Mouse (Mus musculus) testis, adult 2 months (tissue): ENCODE measurements around the gene Fam69a.

Experiments
- CTCF ChIP-seq: fragments of 200-500 bp; IDR thresholded peaks from 2 replicates; pipeline ENCODE4 v1.5.1; 2012; ENCODE audit warnings: low read depth, mild to moderate bottlenecking, inconsistent platforms, low read length, moderate library complexity; ENCODE audit not compliant: control insufficient read depth, insufficient read depth, insufficient replicate concordance
- POLR2A ChIP-seq: fragments of 200-500 bp; IDR thresholded peaks from 2 replicates; pipeline ENCODE4 v1.6.1; 2012; ENCODE audit warnings: low read depth, mild to moderate bottlenecking, inconsistent platforms, low read length, moderate library complexity; ENCODE audit not compliant: control insufficient read depth

- TF ChIP-seq CTCF (no peak), POLR2A (no peak)
These were observed 92.2 kb downstream of the Fam69a start for GRCm38 (mm10) chr5:107894676-107895075.
